Mouse (Mus musculus) brown adipose tissue, adult 24 weeks (tissue): ENCODE measurements around the gene Lypd6b. TPM values are rescaled to one million over a fixed set of nuclear protein-coding genes. Genes with fewer than 3 reads are reported as not detected.

ENCODE experiments used
- H3K27ac ChIP-seq: fragments of 200-500 bp; replicated peaks from 2 replicates; pipeline ENCODE4 v1.5.1; 2012; ENCODE audit warnings: low read depth, mild to moderate bottlenecking, low read length
- H3K4me1 ChIP-seq: fragments of 200-500 bp; 2 replicates; pipeline ENCODE4 v1.6.1; 2012; ENCODE audit warnings: low read length, mixed read lengths; ENCODE audit not compliant: control insufficient read depth, insufficient read depth, insufficient read length
- H3K4me3 ChIP-seq: fragments of 200-500 bp; 2 replicates; pipeline ENCODE4 v1.5.1; 2012; ENCODE audit warnings: low read depth, mild to moderate bottlenecking, low read length, moderate library complexity; ENCODE audit not compliant: insufficient read depth
- polyA plus RNA-seq: library from polyadenylated mRNA; stranded (reverse); fragments of >200 nt; gene quantifications from 2 replicates; pipeline ENCODE4 v1.2.4, GENCODE M21; 2012; ENCODE audit not compliant: missing spikeins, insufficient read depth, insufficient read length

The Lypd6b gene
- polyA plus RNA-seq, 1 experiment = not detected

- Histone ChIP-seq H3K27ac (no peak overlapping the region), H3K4me3 (no peak overlapping the region), H3K4me1 (no peaks in the 10 kb centered on the region; the same call in 1 of the 2 replicates)
Observed at GRCm38 (mm10) chr2:49789504-49789903, 2.0 kb downstream of the Lypd6b start.

DNA sequence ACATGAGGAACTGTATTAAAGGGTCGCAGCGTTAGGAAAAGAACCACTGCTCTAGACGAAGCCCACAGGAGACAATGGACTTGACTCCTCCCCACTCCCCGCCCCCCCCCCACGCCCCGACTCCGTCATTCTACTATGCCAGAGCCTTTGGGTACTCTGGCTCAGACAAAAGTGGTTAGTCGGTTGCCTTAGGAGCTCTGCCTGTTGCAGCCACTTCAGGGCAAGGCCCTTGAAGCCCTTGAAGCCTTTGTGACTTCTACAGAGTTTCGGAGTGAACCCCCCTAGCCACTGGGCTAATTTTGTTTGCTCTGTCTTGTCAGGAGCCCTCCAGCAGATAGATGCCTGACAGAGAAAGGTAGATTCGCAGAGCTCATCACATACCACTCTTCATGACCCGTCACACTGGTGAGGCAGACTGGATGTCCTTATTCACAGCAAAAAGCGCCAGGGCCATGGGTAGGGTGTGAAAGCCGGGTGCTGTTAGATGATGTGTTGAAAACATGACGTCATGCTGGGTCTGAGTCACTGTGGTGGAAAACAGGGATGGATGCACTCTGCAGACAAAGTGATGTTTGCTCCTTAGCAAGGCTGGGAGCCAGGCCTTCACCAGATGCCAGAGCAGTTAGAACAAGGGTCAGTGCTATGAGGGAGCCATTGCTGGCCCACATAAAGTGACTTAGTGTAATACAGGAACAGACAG is 10.1 kb downstream of the Lypd6b start:
- no peak overlapping the region for H3K27ac ChIP-seq
- no peaks in the 10 kb centered on the region for H3K4me1 ChIP-seq

DNA sequence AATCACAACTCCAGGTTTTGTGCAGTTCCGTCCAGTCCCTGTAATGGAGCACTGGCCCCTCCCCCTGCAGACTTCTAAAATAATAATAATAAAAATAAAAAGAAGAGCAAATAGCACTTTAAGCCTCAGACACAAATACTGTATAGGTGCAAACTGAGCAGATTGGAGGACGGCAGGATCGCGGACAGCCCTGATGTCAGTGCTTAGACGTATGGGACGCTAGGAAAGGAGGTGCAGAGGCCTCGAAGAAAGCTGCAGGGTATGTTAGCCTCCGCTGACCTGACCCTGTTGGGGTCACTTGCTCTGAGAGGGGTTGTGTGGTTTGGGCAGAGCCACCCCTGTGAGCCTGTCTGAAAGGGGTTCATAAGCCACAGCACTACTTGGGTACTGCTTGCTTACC is 17.0 kb downstream of the Lypd6b start:
- no peak overlapping the region for H3K27ac ChIP-seq
- H3K4me1 ChIP-seq = no peaks in the 10 kb centered on the region

More for the DNA sequence above, 10.1 kb downstream of the Lypd6b start:
- no peak overlapping the region for H3K4me3 ChIP-seq

GRCm38 (mm10) chr2:49805736-49806371 is 18.4 kb downstream of the Lypd6b start:
- Histone ChIP-seq H3K4me1 (no peaks in the 10 kb centered on the region), H3K4me3 (no peak overlapping the region), H3K27ac (no peak overlapping the region)

More for the DNA sequence above, 17.0 kb downstream of the Lypd6b start:
- H3K4me3 ChIP-seq = no peak overlapping the region

GRCm38 (mm10) chr2:49809496-49809895 is 22.0 kb downstream of the Lypd6b start:
- Histone ChIP-seq H3K4me3 (no peak overlapping the region), H3K27ac (no peak overlapping the region), H3K4me1 (peaks cover 6% of the 10 kb centered on the region; the same call in 1 of the 2 replicates)

DNA sequence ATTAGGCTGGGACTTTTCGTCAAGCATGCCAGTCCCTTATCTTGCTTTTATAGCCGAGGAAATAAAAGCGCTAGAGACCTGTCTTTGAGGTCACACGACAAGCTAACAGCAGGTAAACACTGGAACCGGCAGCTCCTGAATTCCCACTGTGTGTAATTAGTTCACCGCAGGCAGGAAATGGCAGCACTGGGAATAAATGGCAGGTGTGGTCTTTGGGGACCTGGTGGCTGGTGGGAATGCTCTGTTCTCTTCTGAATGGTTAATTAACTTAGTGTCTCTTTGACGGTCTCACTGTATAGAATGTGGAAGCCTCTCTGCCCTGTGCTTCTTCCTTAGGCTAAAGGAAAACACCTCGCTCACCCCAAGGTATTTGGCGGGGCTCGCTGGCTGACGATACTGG is 23.9 kb downstream of the Lypd6b start:
- Histone ChIP-seq H3K4me1 (peaks cover 6% of the 10 kb centered on the region; the same call in 1 of the 2 replicates), H3K27ac (no peak overlapping the region; the same call in 1 of the 2 replicates), H3K4me3 (no peak overlapping the region)

- H3K4me1 ChIP-seq = peaks cover 6% of the 10 kb centered on the region; the same call in 1 of the 2 replicates
- H3K27ac ChIP-seq = no peak overlapping the region; the same call in 1 of the 2 replicates
- no peak overlapping the region for H3K4me3 ChIP-seq
Observed at GRCm38 (mm10) chr2:49811871-49812363, 24.4 kb downstream of the Lypd6b start.

DNA sequence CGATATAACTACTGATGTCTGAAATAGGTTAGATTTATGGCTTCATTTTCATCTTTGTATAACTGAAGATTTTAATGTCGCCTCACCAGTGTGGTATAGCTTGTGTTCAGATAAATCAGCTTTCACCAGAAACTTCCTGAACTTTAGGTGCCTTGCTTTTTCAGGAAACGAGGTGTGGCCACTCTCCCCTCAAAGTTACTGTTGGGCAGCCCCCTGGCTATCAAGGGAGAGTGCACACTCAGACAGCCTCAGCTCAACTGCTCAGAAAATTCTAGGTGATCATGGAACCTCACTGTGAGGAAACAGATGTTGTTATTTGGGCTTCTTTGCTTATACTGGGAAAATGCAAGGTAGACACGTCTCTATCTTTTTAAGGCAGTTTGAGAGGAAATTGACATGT is 25.7 kb downstream of the Lypd6b start:
- no peak overlapping the region for H3K4me3 ChIP-seq
- peaks cover 6% of the 10 kb centered on the region; the same call in 1 of the 2 replicates for H3K4me1 ChIP-seq
- H3K27ac ChIP-seq = no peak overlapping the region

GRCm38 (mm10) chr2:49814011-49814410 is 26.5 kb downstream of the Lypd6b start:
- Histone ChIP-seq H3K4me1 (peaks cover 6% of the 10 kb centered on the region; the same call in 1 of the 2 replicates), H3K4me3 (no peak overlapping the region), H3K27ac (no peak overlapping the region)

DNA sequence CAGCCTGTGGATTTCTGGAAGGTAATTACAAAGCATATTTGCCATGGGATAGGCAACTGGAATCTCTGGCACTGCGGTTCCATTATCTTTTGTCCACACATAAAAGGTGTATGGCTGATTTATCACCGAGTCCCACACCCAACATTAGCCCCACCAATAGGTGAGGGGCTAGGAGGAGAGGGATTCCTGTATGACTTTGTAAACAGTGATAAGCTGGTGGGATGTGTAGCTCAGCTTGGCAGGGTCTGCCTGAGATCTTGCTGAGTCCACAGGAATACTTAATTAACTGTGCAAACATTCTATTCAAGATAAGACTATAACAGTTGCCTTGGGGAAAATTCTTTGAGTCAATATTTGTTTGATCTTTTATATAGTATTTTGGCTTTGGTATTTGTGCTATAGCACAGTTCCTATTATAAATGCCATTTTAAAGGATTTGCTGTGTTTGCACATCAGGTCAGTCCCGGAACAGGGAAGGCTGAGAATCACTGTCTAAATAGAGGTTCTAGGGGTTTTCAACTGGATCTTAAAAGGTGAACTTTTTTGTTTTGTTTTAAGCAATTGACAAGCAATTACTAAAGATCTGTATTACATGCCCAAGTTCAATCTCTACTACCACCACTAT is 28.3 kb downstream of the Lypd6b start:
- Histone ChIP-seq H3K4me1 (peaks cover 6% of the 10 kb centered on the region; the same call in 1 of the 2 replicates), H3K4me3 (no peak overlapping the region), H3K27ac (no peak overlapping the region)

- Histone ChIP-seq H3K4me3 (no peak overlapping the region), H3K4me1 (peaks cover 3% of the 10 kb centered on the region; the same call in 1 of the 2 replicates), H3K27ac (no peak overlapping the region)
Observed at GRCm38 (mm10) chr2:49816549-49816948, 29.1 kb downstream of the Lypd6b start.

DNA sequence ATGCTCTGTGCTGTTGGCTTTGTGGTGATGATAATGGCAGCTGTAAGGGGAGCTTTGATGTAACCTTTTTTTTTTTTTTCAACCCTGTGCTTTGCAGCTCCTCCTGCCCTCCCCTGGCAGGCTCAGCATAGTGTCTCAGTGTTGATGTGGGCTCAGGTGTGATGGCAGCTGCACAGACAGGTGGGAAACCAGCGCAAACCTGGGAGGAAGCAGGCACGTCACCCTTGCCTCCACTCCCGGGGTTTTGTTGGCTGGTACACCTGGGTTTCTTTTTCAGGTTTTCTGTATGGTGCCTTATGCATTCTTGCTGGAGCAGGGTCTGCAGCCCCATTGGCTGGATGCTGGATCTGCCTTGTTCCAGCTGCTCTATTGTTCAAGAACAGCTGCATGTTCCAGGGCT is 29.7 kb downstream of the Lypd6b start:
- no peak overlapping the region for H3K4me3 ChIP-seq
- H3K4me1 ChIP-seq = no peaks in the 10 kb centered on the region; the same call in 1 of the 2 replicates
- no peak overlapping the region for H3K27ac ChIP-seq

DNA sequence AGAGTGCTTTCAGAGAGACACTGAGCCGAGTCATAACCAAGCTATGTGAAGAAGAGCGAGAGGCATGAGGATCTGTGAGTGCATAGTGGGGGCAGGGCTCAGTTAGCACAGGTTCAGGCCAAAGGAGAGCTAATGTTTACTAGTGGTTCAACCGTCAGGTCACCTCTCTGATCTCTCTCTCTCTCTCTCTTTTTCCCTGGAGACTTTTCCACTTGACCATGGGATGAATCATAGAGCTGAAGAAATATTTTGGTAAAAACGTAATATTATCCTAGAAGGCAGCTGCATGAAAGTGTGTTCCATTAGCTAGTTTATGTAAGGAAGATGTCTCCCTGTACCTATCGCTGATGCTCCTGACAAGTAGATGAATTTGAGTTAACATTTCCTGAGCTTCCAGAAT is 30.6 kb downstream of the Lypd6b start:
- H3K4me1 ChIP-seq = no peaks in the 10 kb centered on the region; the same call in 1 of the 2 replicates
- H3K4me3 ChIP-seq = no peak overlapping the region
- H3K27ac ChIP-seq = no peak overlapping the region

GRCm38 (mm10) chr2:49822312-49822711 is 34.8 kb downstream of the Lypd6b start:
- Histone ChIP-seq H3K4me3 (no peak overlapping the region), H3K4me1 (no peaks in the 10 kb centered on the region; the same call in 1 of the 2 replicates), H3K27ac (no peak overlapping the region)

DNA sequence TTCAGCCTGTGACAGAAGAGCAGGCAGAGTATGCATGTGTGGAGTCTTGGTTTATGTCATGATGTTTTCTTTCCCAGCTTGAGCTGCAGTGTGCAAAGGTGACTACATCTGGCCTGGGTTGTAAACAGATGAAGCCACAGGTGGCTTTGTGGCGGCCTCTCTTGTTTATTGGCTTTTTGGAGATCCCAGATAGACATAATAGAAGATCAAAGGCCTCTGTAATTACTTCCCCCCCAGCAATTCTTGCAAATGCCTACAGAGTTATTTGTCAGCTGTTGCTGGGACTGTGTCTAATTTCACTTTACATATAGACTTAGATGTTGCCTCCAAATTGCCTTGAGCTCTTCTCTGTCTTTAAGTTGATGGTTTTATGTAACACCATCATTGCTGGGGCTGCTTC is 38.1 kb downstream of the Lypd6b start:
- Histone ChIP-seq H3K4me1 (no peaks in the 10 kb centered on the region; the same call in 1 of the 2 replicates), H3K4me3 (no peak overlapping the region), H3K27ac (no peak overlapping the region)
